Mouse (Mus musculus): ENCODE data around the gene Itfg2.

Gene Itfg2

GRCm38 (mm10) chr6:128435474-128435873 lies 10.7 kb upstream of the Itfg2 start:
- peak; percentile 92 to 97 for DNase-seq (ENCODE audit: inconsistent age in 2 of 2, low spot score in 1 of 2)

- no peak for DNase-seq (ENCODE audit: inconsistent age in 2 of 2, low spot score in 1 of 2)
Measured at GRCm38 (mm10) chr6:128433566-128433965, 8.8 kb upstream of the Itfg2 start.

- no peak for DNase-seq (ENCODE audit: inconsistent age in 2 of 2, low spot score in 1 of 2)
Measured at GRCm38 (mm10) chr6:128432356-128432915, 7.7 kb upstream of the Itfg2 start.

GRCm38 (mm10) chr6:128429826-128430225 lies 5.1 kb upstream of the Itfg2 start:
- DNase-seq (ENCODE audit: inconsistent age in 2 of 2, low spot score in 1 of 2): no peak

GRCm38 (mm10) chr6:128429300-128429699 lies 4.6 kb upstream of the Itfg2 start:
- DNase-seq (ENCODE audit: inconsistent age in 2 of 2, low spot score in 1 of 2): no peak

GRCm38 (mm10) chr6:128427571-128427970 lies 2.8 kb upstream of the Itfg2 start:
- DNase-seq (ENCODE audit: inconsistent age in 2 of 2, low spot score in 1 of 2): no peak

- DNase-seq (ENCODE audit: inconsistent age in 2 of 2, low spot score in 1 of 2): no peak
Measured at GRCm38 (mm10) chr6:128425046-128425445, 315 bp upstream of the Itfg2 start.

GRCm38 (mm10) chr6:128423496-128424268 lies 1.0 kb downstream of the Itfg2 start:
- DNase-seq (ENCODE audit: inconsistent age in 2 of 2, low spot score in 1 of 2): peak in 1 of 2 experiments; percentile 57

- peak in 1 of 2 experiments; percentile 57 for DNase-seq (ENCODE audit: inconsistent age in 2 of 2, low spot score in 1 of 2)
Measured at GRCm38 (mm10) chr6:128421480-128421879, 3.3 kb downstream of the Itfg2 start.

GRCm38 (mm10) chr6:128421036-128421435 lies 3.7 kb downstream of the Itfg2 start:
- DNase-seq (ENCODE audit: inconsistent age in 2 of 2, low spot score in 1 of 2): peak in 1 of 2 experiments; percentile 72

GRCm38 (mm10) chr6:128418076-128418475 lies 6.7 kb downstream of the Itfg2 start:
- DNase-seq (ENCODE audit: inconsistent age in 2 of 2, low spot score in 1 of 2): peak in 1 of 2 experiments; percentile 50

- no peak for DNase-seq (ENCODE audit: inconsistent age in 2 of 2, low spot score in 1 of 2)
Measured at GRCm38 (mm10) chr6:128416169-128416568, 8.6 kb downstream of the Itfg2 start.

GRCm38 (mm10) chr6:128411115-128411514 lies 13.6 kb downstream of the Itfg2 start:
- DNase-seq (ENCODE audit: inconsistent age in 2 of 2, low spot score in 1 of 2): peak; percentile 68 to 94

- DNase-seq (ENCODE audit: inconsistent age in 2 of 2, low spot score in 1 of 2): no peak
Measured at GRCm38 (mm10) chr6:128410305-128410704, 14.4 kb downstream of the Itfg2 start.

GRCm38 (mm10) chr6:128408544-128409125 lies 16.1 kb downstream of the Itfg2 start:
- DNase-seq (ENCODE audit: inconsistent age in 2 of 2, low spot score in 1 of 2): no peak

GRCm38 (mm10) chr6:128404708-128405107 lies 20.0 kb downstream of the Itfg2 start:
- DNase-seq (ENCODE audit: inconsistent age in 2 of 2, low spot score in 1 of 2): peak in 1 of 2 experiments; percentile 69

GRCm38 (mm10) chr6:128399421-128400185 lies 25.1 kb downstream of the Itfg2 start:
- peak; percentile 40 to 81 for DNase-seq (ENCODE audit: inconsistent age in 2 of 2, low spot score in 1 of 2)

- DNase-seq (ENCODE audit: inconsistent age in 2 of 2, low spot score in 1 of 2): no peak
Measured at GRCm38 (mm10) chr6:128398996-128399395, 25.7 kb downstream of the Itfg2 start, which contains the start of gene Nrip2. Gene Nrip2, plus strand, starts transcription at chr6:128399296.

- DNase-seq (ENCODE audit: inconsistent age in 2 of 2, low spot score in 1 of 2): peak; percentile 72 to 92
Measured at GRCm38 (mm10) chr6:128397574-128398261, 27.0 kb downstream of the Itfg2 start.

GRCm38 (mm10) chr6:128390683-128391082 lies 34.0 kb downstream of the Itfg2 start:
- no peak for DNase-seq (ENCODE audit: inconsistent age in 2 of 2, low spot score in 1 of 2)

- no peak for DNase-seq (ENCODE audit: inconsistent age in 2 of 2, low spot score in 1 of 2)
Measured at GRCm38 (mm10) chr6:128389185-128389584, 35.5 kb downstream of the Itfg2 start.

Measured in adrenal gland, adult (tissue).